Mouse (Mus musculus) heart, adult 2 months (tissue): ENCODE data around the gene Acp7.

Source experiments
- CTCF ChIP-seq: fragments of 200-600 bp; IDR thresholded peaks from 2 replicates; pipeline ENCODE4 v1.8.1; 2022; ENCODE audit warnings: antibody characterized with exemption, mild to moderate bottlenecking, moderate library complexity
- POLR2A ChIP-seq: fragments of 200-500 bp; IDR thresholded peaks from 2 replicates; pipeline ENCODE4 v1.6.1; 2011; ENCODE audit warnings: mild to moderate bottlenecking, low read depth, low read length, control low read depth; ENCODE audit not compliant: insufficient read depth

DNA sequence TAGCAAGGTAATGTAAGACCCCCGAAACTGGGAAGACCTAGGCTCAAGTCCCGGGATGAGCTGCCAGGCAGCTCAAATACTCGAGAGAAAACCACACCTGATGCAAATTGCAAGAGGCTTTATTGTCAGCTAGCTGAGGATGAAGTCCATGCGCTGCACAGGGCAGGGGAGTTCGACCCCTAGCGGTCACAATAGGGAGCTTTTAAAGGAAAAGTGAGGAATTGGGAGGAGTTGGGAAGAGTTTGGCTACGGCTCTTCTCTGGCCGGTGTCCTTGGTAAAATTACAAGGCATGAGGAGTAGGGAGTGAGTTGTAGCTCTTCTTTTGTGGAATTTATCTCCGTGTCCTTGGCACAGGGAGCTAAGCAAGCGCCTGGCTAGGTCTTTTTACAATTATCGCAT lies 44.6 kb upstream of the Acp7 start:
- TF ChIP-seq CTCF, result peak; percentile 53
- no peak for TF ChIP-seq POLR2A
